Mouse (Mus musculus): ENCODE measurements around the gene Ifi213.
"Not testable (repeated sequence)": the region's sequence is repeated elsewhere in the genome, so short reads cannot be mapped to it uniquely, and the experiment has no call there.

Gene Ifi213

GRCm38 (mm10) chr1:173598838-173599494 lies at the start of gene Ifi213:
Gene Ifi213, minus strand, starts transcription at chr1:173599274.
- not testable (repeated sequence) for DNase-seq (ENCODE audit: low read depth, low spot score)

- DNase-seq (ENCODE audit: low read depth, low spot score): no peak
Measured at GRCm38 (mm10) chr1:173645393-173645792, 46.3 kb upstream of the Ifi213 start.

GRCm38 (mm10) chr1:173633969-173634645 lies 35.0 kb upstream of the Ifi213 start:
- no peak for DNase-seq (ENCODE audit: low read depth, low spot score)

- not testable (repeated sequence) for DNase-seq (ENCODE audit: low read depth, low spot score)
Measured at GRCm38 (mm10) chr1:173630622-173631021, 31.5 kb upstream of the Ifi213 start, which contains the start of gene Ifi209. Gene Ifi209, plus strand, starts transcription at chr1:173630917.

GRCm38 (mm10) chr1:173626686-173627085 lies 27.6 kb upstream of the Ifi213 start:
- no peak for DNase-seq (ENCODE audit: low read depth, low spot score)

GRCm38 (mm10) chr1:173624052-173624451 lies 25.0 kb upstream of the Ifi213 start:
- no peak for DNase-seq (ENCODE audit: low read depth, low spot score)

- DNase-seq (ENCODE audit: low read depth, low spot score): not testable (repeated sequence)
Measured at GRCm38 (mm10) chr1:173622216-173622615, 23.1 kb upstream of the Ifi213 start.

- not testable (repeated sequence) for DNase-seq (ENCODE audit: low read depth, low spot score)
Measured at GRCm38 (mm10) chr1:173610291-173610690, 11.2 kb upstream of the Ifi213 start.

GRCm38 (mm10) chr1:173589698-173590097 lies 9.4 kb downstream of the Ifi213 start:
- DNase-seq (ENCODE audit: low read depth, low spot score): not testable (repeated sequence)

GRCm38 (mm10) chr1:173579921-173580585 lies 19.0 kb downstream of the Ifi213 start:
- DNase-seq (ENCODE audit: low read depth, low spot score): no peak

- no peak for DNase-seq (ENCODE audit: low read depth, low spot score)
Measured at GRCm38 (mm10) chr1:173579079-173579478, 20.0 kb downstream of the Ifi213 start.

GRCm38 (mm10) chr1:173550491-173551050 lies 48.5 kb downstream of the Ifi213 start:
- not testable (repeated sequence) for DNase-seq (ENCODE audit: low read depth, low spot score)

- not testable (repeated sequence) for DNase-seq (ENCODE audit: low read depth, low spot score)
Measured at GRCm38 (mm10) chr1:173548798-173549197, 50.3 kb downstream of the Ifi213 start.

- not testable (repeated sequence) for DNase-seq (ENCODE audit: low read depth, low spot score)
Measured at GRCm38 (mm10) chr1:173535791-173536190, 63.3 kb downstream of the Ifi213 start, which contains the start of gene Ifi214. Gene Ifi214, minus strand, starts transcription at chr1:173535957.

- no peak for DNase-seq (ENCODE audit: low read depth, low spot score)
Measured at GRCm38 (mm10) chr1:173521452-173521851, 77.6 kb downstream of the Ifi213 start.

All from brain, embryonic 18.5 days (tissue).